In genomic region chr9:42214116-42214515, GRCm38 (mm10) we compare ENCODE assay signal across 23 mouse cellular contexts. TPM values are rescaled to one million over a fixed set of nuclear protein-coding genes. Genes with fewer than 3 reads are reported as not detected.
A peak's percentile ranks its signal among the peaks of the same experiment; 100 is the strongest.
DNase-seq lines count a peak whose midpoint lies in the region; ATAC-seq and TF ChIP-seq lines count a peak whose summit lies in the region.
"Had no signal": no experiment of that assay in that cellular context is flagged by ENCODE, and none has a peak within 500 bp of the region (broad histone marks: within the 10 kb centered on the region; RNA-seq: fewer than 3 reads in every experiment).

No protein-coding gene starts in this region.

- 75% methylated on average over 1 of the region's 1 CpGs for WGBS in forebrain, embryonic 11.5 days
- WGBS in forebrain, embryonic 12.5 days: 78% methylated on average over 1 of the region's 1 CpGs

- no peaks in the 10 kb centered on the region; the same call in 1 of the 2 replicates for H3K27me3 ChIP-seq in forebrain, embryonic 11.5 days (ENCODE audit: control insufficient read depth, insufficient read depth, low read length)
- H3K27me3 ChIP-seq in forebrain, embryonic 12.5 days: no peaks in the 10 kb centered on the region
- H3K27me3 ChIP-seq in CH12.LX (replicated peaks): no peaks in the 10 kb centered on the region
- no peaks in the 10 kb centered on the region for H3K27me3 ChIP-seq in splenic B cell, adult 2 months (ENCODE audit: control insufficient read depth, insufficient read depth, low read length, poor library complexity, severe bottlenecking)
- H3K27me3 ChIP-seq: embryonic facial prominence, embryonic 13.5 days; embryonic facial prominence, embryonic 15.5 days had no signal

- H3K27ac ChIP-seq in forebrain, embryonic 11.5 days (ENCODE audit: low read depth, low read length): no peak overlapping the region
- H3K27ac ChIP-seq in forebrain, embryonic 12.5 days: no peak overlapping the region
- no peak overlapping the region for H3K27ac ChIP-seq in CH12.LX (ENCODE audit: insufficient read depth, low read depth)
- H3K27ac ChIP-seq: embryonic facial prominence, embryonic 13.5 days; embryonic facial prominence, embryonic 15.5 days; forebrain, embryonic 10.5 days had no signal

- no peak for TF ChIP-seq POLR2A in CH12.LX (IDR thresholded peaks at IDR 0.05; ENCODE audit: low read depth, low read length)

- H3K9ac ChIP-seq in forebrain, embryonic 11.5 days (ENCODE audit: low read length): no peak overlapping the region
- H3K9ac ChIP-seq in forebrain, embryonic 12.5 days: no peak overlapping the region
- H3K9ac ChIP-seq in CH12.LX (ENCODE audit: insufficient read depth, low read depth): no peak overlapping the region
- H3K9ac ChIP-seq: embryonic facial prominence, embryonic 13.5 days; embryonic facial prominence, embryonic 15.5 days had no signal

- no peak overlapping the region for H3K4me3 ChIP-seq in forebrain, embryonic 11.5 days (ENCODE audit: low read depth, low read length)
- no peak overlapping the region for H3K4me3 ChIP-seq in forebrain, embryonic 12.5 days (replicated peaks)
- no peak overlapping the region for H3K4me3 ChIP-seq in CH12.LX (replicated peaks in 1 of 3; ENCODE audit: low read depth in 2 of 3, low read length in 2 of 3, poor library complexity in 1 of 3)
- H3K4me3 ChIP-seq: embryonic facial prominence, embryonic 13.5 days; embryonic facial prominence, embryonic 15.5 days; erythroblast, embryonic 14.5 days; forebrain, embryonic 10.5 days had no signal

- TF ChIP-seq EP300 in CH12.LX (IDR thresholded peaks at IDR 0.05; ENCODE audit: low read length): peak; percentile 91

- no peaks in the 10 kb centered on the region for H3K4me1 ChIP-seq in forebrain, embryonic 11.5 days (replicated peaks; ENCODE audit: control insufficient read depth, insufficient read depth, low read length)
- H3K4me1 ChIP-seq in forebrain, embryonic 12.5 days: peaks cover 2% of the 10 kb centered on the region; the same call in 1 of the 2 replicates
- H3K4me1 ChIP-seq in CH12.LX (ENCODE audit: control insufficient read depth in 1 of 2, insufficient read depth in 2 of 2): peaks cover 10 to 28% of the 10 kb centered on the region in 2 experiments
- H3K4me1 ChIP-seq: embryonic facial prominence, embryonic 13.5 days; embryonic facial prominence, embryonic 15.5 days had no signal

- dilution Hi-C loops in CH12.LX (cut with MboI; ENCODE audit: extremely low pct_ligation_motif_present, extremely low pct_unique_long_range_greater_than_20kb, low sequenced_read_pairs): no loop called here

- peak; percentile 4 for DNase-seq in forebrain, embryonic 11.5 days (ENCODE audit: low spot score)
- DNase-seq in CH12.LX (ENCODE audit: extremely low read depth): peak; percentile 61
- peak; percentile 11 for DNase-seq in splenic B cell, adult 2 months (ENCODE audit: low read depth, low spot score)
- no peak for DNase-seq in frontal cortex, postnatal 14 days (ENCODE audit: low spot score in 2 of 2)
- DNase-seq: adrenal gland, adult 2 months; adrenal gland, postnatal 10 days; adrenal gland, postnatal 25 days; B cell, adult 2 months; cerebellum, adult 11 months; cerebellum, adult 18-20 months; cerebellum, adult 8-10 months; cerebellum, adult 9-11 months; cerebellum, postnatal 14 days; cerebellum, postnatal 36 days; embryo, embryonic 11 days had no signal

- no peak for TF ChIP-seq CTCF in CH12.LX (conservative IDR thresholded peaks at IDR 0.05 in 1 of 2, IDR thresholded peaks at IDR 0.05 in 1 of 2; ENCODE audit: low read depth in 2 of 2, low read length in 2 of 2)

- TF ChIP-seq RAD21 in CH12.LX (IDR thresholded peaks at IDR 0.05; ENCODE audit: low read depth, low read length): no peak

- ATAC-seq in forebrain, embryonic 11.5 days (replicated peaks; ENCODE audit: low FRiP score): no peak
- no peak for ATAC-seq in forebrain, embryonic 12.5 days (ENCODE audit: low FRiP score)
- ATAC-seq: CD4-positive, CD25-positive, alpha-beta regulatory T cell, adult 4 months; forebrain, embryonic 14.5 days; forebrain, embryonic 16.5 days had no signal

- H3K4me2 ChIP-seq in forebrain, embryonic 11.5 days (ENCODE audit: low read depth, low read length, severe bottlenecking): no peak overlapping the region
- no peak overlapping the region for H3K4me2 ChIP-seq in forebrain, embryonic 12.5 days
- H3K4me2 ChIP-seq in CH12.LX (ENCODE audit: insufficient read depth, low read depth, poor library complexity, severe bottlenecking): no peak overlapping the region
- H3K4me2 ChIP-seq: embryonic facial prominence, embryonic 13.5 days; embryonic facial prominence, embryonic 15.5 days had no signal

- in situ Hi-C loops in CH12.LX (cut with MboI; ENCODE audit: low pct_ligation_motif_present, low pct_unique_long_range_greater_than_20kb, low sequenced_read_pairs): no loop called here

- H3K36me3 ChIP-seq in forebrain, embryonic 11.5 days (ENCODE audit: control insufficient read depth, insufficient read depth, low read length): no peaks in the 10 kb centered on the region
- no peaks in the 10 kb centered on the region for H3K36me3 ChIP-seq in forebrain, embryonic 12.5 days (replicated peaks)
- H3K36me3 ChIP-seq in CH12.LX (replicated peaks in 1 of 2; ENCODE audit: control insufficient read depth in 1 of 2, insufficient read depth in 1 of 2, low read length in 1 of 2): no peaks in the 10 kb centered on the region
- no peaks in the 10 kb centered on the region for H3K36me3 ChIP-seq in splenic B cell, adult 2 months (ENCODE audit: control insufficient read depth, insufficient read depth, low read length, poor library complexity, severe bottlenecking)
- H3K36me3 ChIP-seq: embryonic facial prominence, embryonic 13.5 days; embryonic facial prominence, embryonic 15.5 days; forebrain, embryonic 10.5 days had no signal

- no peaks in the 10 kb centered on the region for H3K79me2 ChIP-seq in CH12.LX (replicated peaks; ENCODE audit: control insufficient read depth, extremely low read depth, insufficient read depth, poor library complexity, severe bottlenecking)

- no peaks in the 10 kb centered on the region for H3K9me3 ChIP-seq in forebrain, embryonic 11.5 days (ENCODE audit: control insufficient read depth, low read length)
- no peaks in the 10 kb centered on the region for H3K9me3 ChIP-seq in forebrain, embryonic 12.5 days
- H3K9me3 ChIP-seq in CH12.LX (replicated peaks; ENCODE audit: low read length): no peaks in the 10 kb centered on the region
- H3K9me3 ChIP-seq: embryonic facial prominence, embryonic 13.5 days; embryonic facial prominence, embryonic 15.5 days; forebrain, embryonic 10.5 days had no signal

TF ChIP-seq in CH12.LX, 34 proteins besides CTCF, POLR2A, EP300 and RAD21:
- peak; percentile 81 for TF ChIP-seq IRF4 (IDR thresholded peaks at IDR 0.05; ENCODE audit: low read depth, low read length)
- TF ChIP-seq TBP (conservative IDR thresholded peaks at IDR 0.05; ENCODE audit: low read depth, low read length): no peak
- TF ChIP-seq USF1 (IDR thresholded peaks at IDR 0.05; ENCODE audit: low read depth, low read length): peak; percentile 61
- peak; percentile 65 for TF ChIP-seq USF2 (conservative IDR thresholded peaks at IDR 0.05; ENCODE audit: low read depth, low read length)
- peak; percentile 66; the same call in 1 of the 2 replicates for TF ChIP-seq MYC (IDR thresholded peaks at IDR 0.05; ENCODE audit: low read depth, low read length)
- peak; percentile 77 for TF ChIP-seq JUN (IDR thresholded peaks at IDR 0.05; ENCODE audit: insufficient read depth, low read depth, low read length)
- no peak for TF ChIP-seq ZNF384 (IDR thresholded peaks at IDR 0.05; ENCODE audit: low read depth, low read length)
- 0 out of 2 replicates have a peak, but pooled peaks have one; percentile 16 for TF ChIP-seq MEF2A (IDR thresholded peaks at IDR 0.05; ENCODE audit: borderline replicate concordance, low read depth, low read length)
- TF ChIP-seq ETS1 (conservative IDR thresholded peaks at IDR 0.05; ENCODE audit: low read depth, low read length): peak; percentile 58
- peak; percentile 77 for TF ChIP-seq BHLHE40 (IDR thresholded peaks at IDR 0.05; ENCODE audit: low read depth, low read length)
- 0 out of 2 replicates have a peak, but pooled peaks have one; percentile 33 for TF ChIP-seq MAFK (IDR thresholded peaks at IDR 0.05; ENCODE audit: insufficient replicate concordance, low read length)
- no peak for TF ChIP-seq CHD1 (IDR thresholded peaks at IDR 0.05; ENCODE audit: low read depth, low read length)
- no peak for TF ChIP-seq GABPA (IDR thresholded peaks at IDR 0.05; ENCODE audit: insufficient replicate concordance, low read depth, low read length)
- peak; percentile 61 for TF ChIP-seq MAX (IDR thresholded peaks at IDR 0.05; ENCODE audit: low read length)
- 0 out of 2 replicates have a peak, but pooled peaks have one; percentile 45 for TF ChIP-seq RCOR1 (conservative IDR thresholded peaks at IDR 0.05; ENCODE audit: low read depth, low read length)
- TF ChIP-seq JUND (conservative IDR thresholded peaks at IDR 0.05; ENCODE audit: low read depth, low read length): peak; percentile 93
- 0 out of 2 replicates have a peak, but pooled peaks have one; percentile 1 for TF ChIP-seq ELF1 (IDR thresholded peaks at IDR 0.05; ENCODE audit: low read depth, low read length)

RNA-seq across cellular contexts. Expression of gene Sc5d, which starts 49.9 kb away (rescaled TPM):
- polyA plus RNA-seq in forebrain, embryonic 11.5 days (2014; fragmentation: Nextera tagmentation; extraction: Ambion mirVana): 74.4 and 80.7 TPM in 2 replicates
- 64.8 and 65.9 TPM in 2 replicates for polyA plus RNA-seq in forebrain, embryonic 12.5 days (2016; fragmentation: Nextera tagmentation; extraction: Ambion mirVana)
- total RNA-seq in CH12.LX (2012; rRNA removed) (23.3 and 32.0 TPM in 2 replicates), CH12.LX (2014; rRNA removed) (89.1 and 111 TPM in 2 replicates)
- 70.6 and 77.4 TPM in 2 replicates for polyA plus RNA-seq in CH12.LX (2012; ENCODE audit: insufficient read length, low read depth)

Comparison
In these comparisons a context has a peak if more than half of its experiments do, and no peak if none do; other contexts are left out.
1. DNase-seq: peak in forebrain, embryonic 11.5 days (single experiment), CH12.LX (single experiment) and splenic B cell, adult 2 months (single experiment); none in frontal cortex, postnatal 14 days (0 of 2).